Mouse (Mus musculus) large intestine, adult 2 months (tissue): ENCODE measurements around the gene Syn3. TPM values are rescaled to one million over a fixed set of nuclear protein-coding genes. Genes with fewer than 3 reads are reported as not detected.

Experiments
- DNase-seq: peaks from one replicate; pipeline ENCODE4 v3.0.0-alpha.2; 2012; ENCODE audit warnings: low read depth, low spot score
- WGBS: fragments of 180-500 bp; shearing (Covaris S2); methylation state at CpG from one replicate; pipeline ENCODE4 v1.1.7; 2018; 5-methylcytosine and 5-hydroxymethylcytosine counted together
- polyA plus RNA-seq: library from polyadenylated mRNA; depleted of rRNA; stranded (reverse); fragments of >200 nt; gene quantifications from 2 replicates; pipeline ENCODE4 v1.2.3, GENCODE M21; 2012

The Syn3 gene
- polyA plus RNA-seq, 1 experiment, result 0.89 TPM

DNA sequence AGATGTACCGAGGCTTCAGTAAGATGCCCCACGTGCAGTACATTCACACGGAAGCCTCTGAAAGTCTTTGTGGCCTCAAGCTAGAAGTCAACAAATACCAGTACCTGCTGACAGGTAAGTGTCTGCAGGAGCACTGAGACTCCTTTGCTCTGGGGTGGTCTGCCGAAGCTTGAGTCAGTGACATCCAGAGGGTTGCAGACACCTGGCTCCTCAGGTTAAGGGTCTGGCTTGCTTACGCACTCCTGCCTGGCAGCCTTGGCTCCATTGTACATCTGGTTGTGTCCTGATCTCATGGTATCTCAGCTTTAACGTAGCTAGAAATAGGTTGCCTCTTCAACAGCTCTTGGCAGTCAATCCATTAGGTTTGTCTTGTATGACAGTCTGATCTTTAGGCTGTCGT lies 154.8 kb downstream of the Syn3 start:
- WGBS, result 84% methylated on average over 7 of the region's 7 CpGs
- no peak for DNase-seq

DNA sequence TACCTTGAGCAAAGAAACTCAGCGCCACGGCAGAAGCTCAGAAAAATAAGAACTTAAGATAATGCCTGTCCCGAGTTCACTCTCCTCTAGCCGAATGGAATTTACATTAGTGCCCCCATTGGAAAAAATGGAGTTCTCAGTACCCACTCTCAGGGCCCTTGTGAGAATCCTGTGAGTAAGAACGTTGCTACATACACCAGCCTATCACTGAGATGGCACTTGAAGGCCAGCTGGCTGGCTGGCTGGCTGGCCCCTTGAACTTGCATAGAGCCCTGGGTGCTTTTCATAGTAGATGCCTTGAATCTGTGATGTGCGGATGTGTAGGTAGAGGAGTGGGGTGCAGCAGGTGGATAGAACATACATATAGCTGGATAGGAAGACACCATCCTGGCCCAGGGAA lies 155.3 kb downstream of the Syn3 start:
- 67% methylated on average over 6 of the region's 6 CpGs for WGBS
- no peak for DNase-seq

DNA sequence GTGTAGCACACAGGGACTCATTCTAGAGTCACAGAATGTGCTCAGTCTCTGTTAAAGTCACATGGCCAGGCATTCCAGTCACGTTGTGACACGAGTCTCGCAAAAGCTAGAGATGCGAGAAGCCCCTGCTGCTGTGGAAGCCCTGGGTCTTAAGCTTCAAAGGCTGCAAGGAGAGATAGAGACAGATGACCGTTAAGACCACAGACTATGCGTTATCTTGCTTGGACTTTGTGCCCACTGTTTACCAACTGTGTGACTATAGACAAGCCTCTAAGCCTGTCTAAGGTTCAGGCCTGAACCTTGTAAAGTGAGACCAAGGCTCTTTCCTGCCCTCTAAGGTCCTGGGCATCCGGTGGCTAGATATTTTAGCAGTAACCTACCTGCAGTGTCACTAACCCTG lies 156.0 kb downstream of the Syn3 start:
- DNase-seq, result peak; percentile 68
- 23% methylated on average over 7 of the region's 7 CpGs for WGBS

DNA sequence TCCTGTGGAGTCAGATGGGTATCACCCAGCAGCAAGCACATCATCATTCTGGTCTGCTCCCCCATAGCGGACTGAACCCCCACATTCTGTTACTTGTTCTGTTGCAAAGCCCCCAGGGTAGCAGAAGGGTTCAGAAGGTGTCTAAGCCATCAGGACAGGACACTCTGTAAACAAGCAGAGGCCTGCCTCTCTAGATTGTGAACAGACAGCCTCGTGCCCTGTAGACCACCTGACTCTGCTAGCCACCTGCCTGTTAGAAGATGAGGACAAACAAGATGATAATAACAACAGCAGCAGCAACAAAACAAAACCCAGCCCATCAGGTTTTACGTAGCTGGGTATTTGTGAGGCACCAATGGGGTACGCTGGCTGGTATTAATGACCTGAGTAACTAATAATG lies 156.5 kb downstream of the Syn3 start:
- WGBS, result 78% methylated on average over 4 of the region's 4 CpGs
- no peak for DNase-seq

DNA sequence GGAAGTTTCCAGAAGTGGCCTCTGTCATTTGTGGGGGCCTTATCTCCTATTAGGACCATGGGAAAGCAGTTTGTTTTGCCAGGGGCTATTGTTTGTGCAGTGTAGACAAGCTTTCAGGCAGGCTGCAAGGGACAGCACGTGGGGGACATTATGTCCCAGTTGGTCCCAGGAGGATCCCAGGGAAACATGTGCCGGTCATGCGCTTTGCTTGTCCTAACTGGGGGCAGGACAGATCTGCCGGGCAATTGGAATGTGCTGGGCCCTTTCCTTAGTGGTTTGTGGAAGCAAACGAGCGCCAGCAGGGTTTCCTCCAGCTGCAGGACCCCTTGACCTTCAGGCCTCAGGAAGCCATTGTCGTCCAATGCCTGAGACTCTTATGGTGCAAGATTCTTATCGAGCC lies 157.1 kb downstream of the Syn3 start:
- WGBS, result 67% methylated on average over 8 of the region's 8 CpGs
- DNase-seq, result no peak

DNA sequence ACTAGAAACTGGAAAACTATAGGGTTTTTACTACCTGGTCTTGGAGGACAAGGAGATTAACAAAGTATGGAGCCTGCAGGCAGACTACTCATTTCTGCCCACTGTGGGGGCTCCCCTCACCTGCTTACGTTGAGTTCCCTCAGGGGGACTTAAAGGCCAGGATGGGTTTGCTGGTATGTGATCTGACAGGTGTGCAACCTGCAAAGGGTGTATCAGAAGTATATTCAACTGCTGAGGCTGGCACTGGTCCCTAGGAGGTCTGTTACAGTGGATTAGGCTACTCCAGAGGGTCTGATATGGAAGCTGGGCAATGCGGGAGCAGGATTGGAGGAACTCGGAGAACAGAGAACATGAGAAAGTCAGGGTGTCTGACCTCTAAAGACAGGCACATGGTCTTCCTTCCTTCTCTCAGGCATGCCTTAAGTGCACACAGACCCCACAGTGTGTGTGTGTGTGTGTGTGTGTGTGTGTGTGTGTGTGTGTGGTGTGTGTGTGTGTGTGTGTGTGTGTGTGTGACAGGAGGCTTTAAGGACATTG lies 157.6 kb downstream of the Syn3 start:
- no peak for DNase-seq
- WGBS, result 74% methylated on average over 3 of the region's 3 CpGs

DNA sequence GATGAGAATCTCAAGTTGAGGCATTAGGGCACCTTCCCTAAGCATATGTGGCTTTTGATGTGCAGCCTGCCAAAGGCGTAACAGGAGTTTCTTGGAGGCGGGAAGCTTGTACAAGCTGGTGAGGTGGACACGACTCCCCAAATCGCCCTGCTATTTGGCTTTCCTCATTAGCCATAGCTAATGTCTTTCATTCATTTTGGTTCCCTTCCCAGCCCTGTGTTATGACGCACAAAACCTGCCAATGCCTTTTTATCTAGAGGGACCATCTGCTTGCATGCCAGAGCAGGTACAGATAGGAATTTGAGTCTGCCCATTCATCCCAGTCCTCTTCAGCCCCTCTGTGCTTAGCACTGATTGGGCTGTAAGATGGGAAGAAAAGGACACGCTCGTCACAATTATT lies 158.3 kb downstream of the Syn3 start:
- WGBS, result 64% methylated on average over 7 of the region's 7 CpGs

DNA sequence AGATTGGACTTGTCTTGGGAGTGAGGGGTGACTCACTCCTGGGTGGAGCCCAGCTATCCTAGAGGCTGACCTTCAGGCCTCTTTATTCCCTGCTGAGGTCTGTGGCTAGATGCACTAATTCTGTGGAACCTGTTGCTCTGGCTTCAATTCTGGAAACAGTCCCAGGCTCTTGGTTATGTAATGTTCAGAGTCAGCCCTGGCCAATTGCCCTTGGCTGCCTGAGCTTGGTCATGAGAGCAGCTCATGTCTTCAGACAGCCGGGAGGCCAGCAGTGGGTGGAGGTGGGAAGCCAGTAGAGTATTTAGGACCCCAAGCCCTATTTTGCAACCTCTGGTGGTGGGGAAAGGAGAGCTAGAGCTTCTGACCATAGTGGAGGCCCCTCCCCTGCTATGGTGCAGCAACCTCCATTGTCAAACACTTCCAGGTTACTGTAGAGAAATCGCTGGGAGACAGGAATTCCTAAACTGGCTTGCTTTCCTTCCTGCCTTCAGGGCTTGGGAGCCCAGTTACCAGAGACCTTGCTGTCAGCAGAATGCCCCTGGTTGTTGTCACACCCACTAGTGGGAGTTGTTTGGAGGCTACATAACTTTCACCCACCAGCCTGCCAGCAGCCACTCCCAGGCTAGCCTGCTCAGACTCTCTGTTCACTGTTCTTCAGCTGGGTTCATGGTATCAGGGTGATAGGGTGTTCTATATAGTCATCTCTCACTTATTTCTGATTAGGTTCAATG lies 158.9 kb downstream of the Syn3 start:
- peak; percentile 93 for DNase-seq

More for the DNA sequence above, 158.3 kb downstream of the Syn3 start:
- no peak for DNase-seq

DNA sequence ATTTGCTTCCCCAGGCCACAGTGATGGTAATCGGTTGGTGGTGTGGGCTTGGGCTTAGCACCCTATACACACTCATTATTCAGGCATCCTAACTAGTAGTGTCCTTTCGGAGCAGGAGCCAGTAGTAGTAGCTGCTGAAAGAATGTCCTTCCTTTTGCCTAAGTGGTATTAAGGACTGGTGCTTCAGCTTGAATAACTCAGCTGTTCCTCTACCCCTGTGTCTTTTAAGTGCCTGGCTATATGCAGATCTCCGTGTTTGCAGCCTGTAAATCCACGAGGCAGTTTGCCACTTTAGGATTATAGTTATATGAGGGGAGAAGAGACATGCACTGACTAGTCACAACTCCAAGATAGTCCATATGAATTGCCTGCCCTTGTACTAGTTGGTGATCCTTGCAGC lies 159.6 kb downstream of the Syn3 start:
- 36% methylated on average over 4 of the region's 4 CpGs for WGBS

More for the DNA sequence above, 158.9 kb downstream of the Syn3 start:
- 6% methylated on average over 2 of the region's 2 CpGs for WGBS

DNA sequence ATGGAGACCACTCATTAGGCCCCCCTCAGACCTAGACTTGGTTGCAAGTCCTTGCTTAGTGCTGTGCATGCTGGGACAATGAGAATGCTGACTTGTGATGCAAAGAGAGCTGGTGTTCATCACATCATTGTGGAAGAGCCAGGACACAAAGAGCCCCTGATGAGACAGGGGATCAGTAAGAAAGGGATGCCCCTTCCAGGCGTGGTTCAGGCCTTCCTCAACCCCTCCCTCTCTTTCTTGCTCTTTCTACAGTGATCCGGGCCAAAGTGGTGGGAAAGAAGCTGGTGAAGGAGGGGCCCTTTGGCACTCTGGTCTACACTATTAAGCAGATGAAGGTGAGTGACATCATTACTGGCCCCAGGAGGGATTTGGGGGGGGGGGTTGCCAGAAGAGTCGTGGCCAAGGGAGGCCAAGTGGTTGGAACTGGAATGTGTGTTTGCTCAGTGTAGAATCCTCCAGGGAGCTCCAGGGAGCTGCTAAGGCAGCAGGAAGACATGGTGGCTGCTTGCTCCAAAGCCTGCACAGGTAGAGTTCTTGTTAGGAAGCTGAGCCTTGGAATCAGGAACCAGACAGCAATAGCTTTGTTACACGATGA lies 160.5 kb downstream of the Syn3 start:
- no peak for DNase-seq
- WGBS, result 64% methylated on average over 4 of the region's 4 CpGs

More for the DNA sequence above, 159.6 kb downstream of the Syn3 start:
- no peak for DNase-seq

DNA sequence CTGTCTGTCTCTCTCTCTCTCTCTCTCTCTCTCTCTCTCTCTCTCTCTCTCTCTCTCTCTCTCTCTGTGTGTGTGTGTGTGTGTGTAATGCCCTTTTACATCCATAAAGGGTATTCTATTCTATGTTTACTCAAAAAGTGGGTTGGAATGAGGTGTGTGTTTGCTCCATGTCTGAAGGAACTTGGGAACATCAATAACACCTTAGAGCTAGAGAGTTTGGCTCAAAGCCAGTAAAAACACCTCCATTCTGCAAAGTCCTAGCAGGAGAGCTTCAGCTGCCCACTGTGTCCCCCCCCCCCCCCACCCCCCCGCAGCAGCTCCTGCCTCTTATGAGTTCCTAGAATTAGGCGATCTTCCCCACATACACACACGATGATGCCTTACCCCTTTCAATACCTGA lies 161.5 kb downstream of the Syn3 start:
- 22% methylated on average over 3 of the region's 3 CpGs for WGBS
- no peak for DNase-seq

DNA sequence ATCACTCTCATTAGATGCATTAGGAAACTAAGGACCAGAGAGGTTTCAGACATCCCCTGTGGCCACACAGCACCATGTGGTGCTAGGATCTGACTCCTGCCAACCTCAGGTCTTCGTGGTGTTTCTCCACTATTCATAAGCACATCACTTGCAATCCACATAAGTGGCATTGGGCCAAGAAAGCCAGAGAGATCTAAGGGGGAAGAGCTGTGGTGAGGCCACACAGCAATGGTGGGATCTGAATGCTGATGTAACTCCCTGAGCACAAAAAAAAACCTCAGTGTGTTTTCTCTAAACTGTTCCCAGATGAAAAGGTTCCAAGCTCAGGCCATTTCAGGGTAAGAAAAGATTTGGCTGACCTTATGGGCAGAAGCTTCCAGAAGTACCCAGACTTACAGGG lies 162.2 kb downstream of the Syn3 start:
- DNase-seq, result no peak
- 30% methylated on average over 1 of the region's 1 CpGs for WGBS

DNA sequence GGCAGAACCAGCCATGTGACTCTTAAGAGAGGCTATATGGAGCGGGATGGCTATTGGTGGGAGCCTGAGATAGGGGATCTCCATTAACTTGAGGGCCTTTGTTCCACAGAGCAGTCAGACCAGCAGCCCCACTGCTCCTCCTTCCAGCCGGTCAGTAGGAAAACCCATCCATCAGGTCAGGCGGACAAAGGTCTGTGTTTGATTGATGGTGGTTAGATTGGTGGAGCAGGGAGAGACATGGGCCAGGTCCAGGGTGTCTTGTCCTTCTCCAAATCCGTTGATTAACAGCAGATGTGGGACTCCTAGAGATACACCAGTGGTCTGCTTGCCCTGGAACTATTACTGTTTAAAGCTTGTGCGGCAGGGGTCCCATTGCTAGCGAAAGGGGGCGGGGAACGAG lies 164.1 kb downstream of the Syn3 start:
- no peak for DNase-seq
- 81% methylated on average over 8 of the region's 8 CpGs for WGBS

DNA sequence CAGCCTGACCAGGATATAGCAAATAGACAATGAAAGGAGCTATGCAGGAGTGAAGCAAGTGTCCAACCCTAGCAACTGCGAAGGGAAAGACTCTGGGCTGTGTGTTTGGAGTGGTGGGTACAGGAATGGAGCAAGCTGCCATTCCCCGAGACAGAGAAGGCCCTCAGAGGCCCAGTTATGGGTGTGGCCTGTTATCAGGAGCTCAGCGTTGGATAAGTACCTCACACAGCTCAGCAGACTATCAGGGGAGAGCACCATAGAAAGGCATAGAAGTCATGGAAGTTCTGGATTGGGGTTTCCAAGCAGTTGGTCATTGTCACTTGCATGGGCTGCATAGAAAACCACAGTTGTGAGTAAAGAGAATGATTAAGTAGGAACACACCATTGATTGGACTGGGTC lies 165.8 kb downstream of the Syn3 start:
- 66% methylated on average over 3 of the region's 3 CpGs for WGBS
- DNase-seq, result no peak

DNA sequence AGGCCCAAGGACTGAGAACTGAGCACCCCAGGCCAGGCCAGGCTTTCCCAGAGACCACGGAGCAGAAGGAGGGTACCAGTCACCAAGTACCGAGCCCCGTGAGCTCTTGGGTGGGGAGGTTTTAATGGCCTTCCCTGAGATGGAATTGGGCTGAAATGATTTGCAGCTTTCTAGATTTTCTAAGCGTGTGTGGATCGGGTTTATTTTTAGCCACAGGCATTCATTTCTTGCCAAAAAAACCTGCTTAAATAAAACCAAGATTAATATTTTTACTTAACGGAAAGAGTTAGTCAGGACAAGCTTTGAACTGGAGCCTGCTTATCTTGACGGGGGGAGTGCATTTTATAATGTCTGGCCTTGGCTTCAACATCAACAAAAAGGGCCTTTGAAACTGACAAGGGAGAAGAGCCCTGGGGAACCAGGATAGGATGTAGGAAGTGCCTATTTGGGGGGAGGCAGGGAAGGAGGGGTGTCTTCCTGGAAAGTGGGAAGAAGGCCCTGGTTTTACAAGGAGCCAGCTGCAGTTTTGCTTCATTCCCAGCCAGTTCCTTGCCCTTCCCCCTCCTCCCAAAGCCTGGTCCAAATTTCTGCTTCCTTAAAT lies 166.9 kb downstream of the Syn3 start:
- DNase-seq, result no peak
- 32% methylated on average over 7 of the region's 7 CpGs for WGBS

DNA sequence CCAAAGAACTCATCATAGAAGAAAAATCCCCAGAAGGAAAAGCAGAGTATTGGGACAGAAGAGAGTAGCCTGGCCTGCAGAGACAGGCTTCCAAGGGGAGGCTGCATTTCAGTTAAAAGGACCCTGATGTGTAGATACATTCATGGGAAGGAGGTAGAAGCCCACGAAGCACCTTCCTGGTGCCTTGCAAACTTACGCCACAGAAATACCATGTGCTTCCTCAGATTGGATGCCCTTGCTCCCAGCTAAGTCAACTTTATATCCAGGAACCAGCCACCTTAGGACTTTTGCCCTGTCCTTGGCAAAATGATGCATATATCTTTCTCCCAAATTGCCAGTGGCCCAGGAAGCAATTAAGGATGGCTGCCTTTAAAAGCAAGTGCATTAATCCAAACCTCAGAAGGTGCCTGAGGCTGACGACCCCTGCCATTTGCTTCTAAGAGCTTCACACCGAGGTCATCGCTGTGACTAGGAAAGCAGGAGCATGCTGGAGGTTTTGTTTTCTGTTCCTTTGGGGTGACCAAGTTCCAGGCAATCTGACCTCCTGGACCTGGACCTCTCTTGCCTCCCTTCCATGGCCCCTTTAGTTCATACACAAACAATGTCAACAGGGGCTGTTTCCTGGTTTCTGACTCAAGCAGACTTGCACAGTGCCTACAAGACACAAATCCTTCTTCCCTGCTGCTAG lies 167.6 kb downstream of the Syn3 start:
- no peak for DNase-seq
- WGBS, result 69% methylated on average over 5 of the region's 5 CpGs

DNA sequence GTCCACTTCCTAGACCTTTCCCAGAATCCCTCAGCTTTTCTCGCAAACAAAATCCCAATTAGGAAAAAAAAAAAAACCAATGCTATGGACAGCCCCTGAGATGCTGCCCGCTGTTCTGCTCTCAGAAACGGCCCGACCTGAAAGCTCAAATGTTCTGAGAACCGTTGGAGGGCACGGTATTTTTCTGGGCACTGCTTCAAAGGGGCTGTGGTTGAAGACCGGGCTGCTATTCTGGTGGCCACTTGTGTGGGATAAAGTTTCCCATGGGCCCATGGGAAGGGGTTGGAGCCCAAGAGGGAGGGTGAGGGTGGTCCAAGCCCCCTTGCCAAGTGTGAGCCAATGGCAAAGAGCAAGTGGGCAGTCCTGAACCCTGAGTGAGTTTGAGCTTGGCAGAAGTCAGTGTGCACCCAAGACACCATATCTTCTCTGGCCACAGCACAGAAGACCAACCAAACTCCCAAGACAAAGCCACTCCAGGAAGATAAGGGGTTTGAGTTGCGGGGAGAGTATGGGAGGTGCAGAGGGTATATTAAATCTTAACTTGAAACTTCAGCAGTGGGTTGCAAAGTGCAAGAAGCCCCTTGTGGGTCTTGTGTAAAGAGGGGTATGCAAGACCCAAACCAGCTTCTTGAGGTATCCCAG lies 169.3 kb downstream of the Syn3 start:
- no peak for DNase-seq
- 91% methylated on average over 8 of the region's 8 CpGs for whole genome bisulfite sequencing

DNA sequence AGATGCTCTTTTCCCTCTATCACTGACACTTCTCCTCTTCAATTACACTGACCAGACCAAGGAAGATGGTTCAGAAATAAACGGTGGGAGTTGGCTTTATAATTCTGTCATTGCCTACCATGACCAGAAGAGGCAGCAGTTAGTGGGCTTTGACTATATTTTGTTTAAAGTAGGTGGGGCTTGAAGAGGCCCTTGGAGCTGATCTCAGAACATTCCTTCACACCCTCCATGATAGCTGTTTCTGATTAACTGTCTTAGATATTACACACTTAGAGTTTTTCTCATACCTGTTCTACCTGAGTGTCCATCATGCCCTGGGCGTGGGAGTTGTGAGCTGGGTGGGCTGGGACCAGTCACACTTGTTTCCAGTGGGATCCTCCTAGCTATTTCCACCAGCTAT lies 170.0 kb downstream of the Syn3 start:
- no peak for DNase-seq
- 67% methylated on average over 2 of the region's 2 CpGs for WGBS

DNA sequence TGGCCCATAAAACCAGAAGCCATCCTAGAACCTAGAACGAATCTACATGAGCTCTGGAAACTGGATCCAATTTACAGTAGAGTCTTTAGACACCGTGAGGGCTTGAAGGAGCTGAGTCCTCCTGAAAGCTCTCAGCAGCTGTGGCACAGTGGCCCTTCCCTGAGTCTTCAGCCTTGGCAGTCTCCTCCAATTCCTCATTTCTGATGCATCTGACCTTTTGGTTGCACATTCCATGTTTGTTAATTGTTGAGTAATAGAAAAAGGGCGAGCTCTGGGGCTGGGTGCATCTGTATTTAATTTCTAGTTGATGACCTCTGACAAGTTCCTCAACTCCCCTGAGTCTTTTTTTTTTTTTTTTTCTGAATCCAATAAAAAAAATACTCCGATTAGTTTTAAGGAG lies 170.6 kb downstream of the Syn3 start:
- 78% methylated on average over 4 of the region's 4 CpGs for WGBS
- no peak for DNase-seq

DNA sequence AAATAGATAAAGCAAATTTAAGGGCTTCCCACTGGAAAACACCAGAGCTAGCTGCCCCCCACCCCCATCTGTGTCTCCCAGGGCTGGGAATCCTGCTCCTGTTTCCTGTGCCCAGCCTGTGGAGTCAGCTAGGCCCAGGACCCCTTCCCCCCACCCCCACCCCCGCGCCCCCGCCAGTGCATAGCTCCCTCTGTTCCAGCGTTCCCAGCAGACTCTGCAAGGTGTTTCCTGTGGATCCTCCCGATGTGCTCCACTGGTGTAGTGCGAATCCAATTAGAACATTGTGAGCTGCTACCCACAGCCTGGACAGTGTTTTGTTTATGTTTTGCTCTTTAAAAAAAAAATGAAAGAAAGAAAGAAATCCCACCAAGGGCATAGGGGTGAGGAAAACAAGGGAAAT lies 173.4 kb downstream of the Syn3 start:
- 73% methylated on average over 6 of the region's 6 CpGs for WGBS
- DNase-seq, result no peak
